Comparison of ENCODE assay signal across 8 mouse cellular contexts in genomic region chr4:129696158-129696985, GRCm38 (mm10). TPM values are rescaled to one million over a fixed set of nuclear protein-coding genes. Genes with fewer than 3 reads are reported as not detected.
DNase-seq lines count a peak whose midpoint lies in the region; ATAC-seq and TF ChIP-seq lines count a peak whose summit lies in the region.

TSS of gene Tmem39b (minus strand) at chr4:129696838.

- peak within 1 kb of the TSS; percentile 77 for H3K4me2 ChIP-seq in heart, embryonic 12.5 days
- H3K4me2 ChIP-seq in kidney, postnatal 0 days (ENCODE audit: low read length): peak within 1 kb of the TSS; percentile 70
- H3K4me2 ChIP-seq in liver, embryonic 11.5 days: peak within 1 kb of the TSS; percentile 84
- peak within 1 kb of the TSS; percentile 52 for H3K4me2 ChIP-seq in stomach, embryonic 14.5 days (replicated peaks; ENCODE audit: low read depth, low read length)

- peak; percentile 64 for TF ChIP-seq POLR2A in brain, embryonic 14.5 days (IDR thresholded peaks at IDR 0.05; ENCODE audit: borderline replicate concordance, extremely low read depth, insufficient read depth, insufficient read length, poor library complexity, severe bottlenecking)

- peaks cover 31% of the 10 kb centered on the region for H3K4me1 ChIP-seq in erythroblast, embryonic 14.5 days (ENCODE audit: control insufficient read depth)
- H3K4me1 ChIP-seq in heart, embryonic 12.5 days (replicated peaks): peaks cover 19% of the 10 kb centered on the region
- 0 out of 2 replicates have a peak, but pooled peaks cover 6% of the 10 kb centered on the region for H3K4me1 ChIP-seq in kidney, postnatal 0 days (replicated peaks; ENCODE audit: insufficient read depth, low read length)
- H3K4me1 ChIP-seq in liver, embryonic 11.5 days (replicated peaks; ENCODE audit: control insufficient read depth, insufficient read depth, low read length): peaks cover 11% of the 10 kb centered on the region
- peaks cover 8% of the 10 kb centered on the region for H3K4me1 ChIP-seq in stomach, embryonic 14.5 days (ENCODE audit: control insufficient read depth, insufficient read depth, low read length)

- ATAC-seq in heart, embryonic 12.5 days (ENCODE audit: insufficient number of reproducible peaks, low FRiP score): peak; percentile 88
- peak; percentile 81 for ATAC-seq in kidney, postnatal 0 days (replicated peaks; ENCODE audit: low FRiP score, low read depth)
- ATAC-seq in liver, embryonic 11.5 days (replicated peaks; ENCODE audit: low FRiP score): peak; percentile 88
- peak; percentile 89 for ATAC-seq in stomach, embryonic 14.5 days (ENCODE audit: insufficient number of reproducible peaks, insufficient read depth, low FRiP score, low read depth)

- TF ChIP-seq CTCF in C2C12 (IDR thresholded peaks at IDR 0.05; ENCODE audit: control insufficient read depth, insufficient read depth, insufficient read length): no peak
- no peak for TF ChIP-seq CTCF in brain, embryonic 14.5 days (IDR thresholded peaks at IDR 0.05; ENCODE audit: borderline replicate concordance, extremely low read depth, insufficient read depth, insufficient read length)
- no peak for TF ChIP-seq CTCF in kidney, postnatal 0 days (IDR thresholded peaks at IDR 0.05; ENCODE audit: low read depth)

- peaks cover 17% of the 10 kb centered on the region for H3K79me2 ChIP-seq in C2C12 (ENCODE audit: control insufficient read depth, insufficient read depth)

- under 1% methylated on average over 56 of the region's 57 CpGs for WGBS in heart, embryonic 12.5 days
- WGBS in kidney, postnatal 0 days: under 1% methylated on average over 57 of the region's 57 CpGs
- under 1% methylated on average over 57 of the region's 57 CpGs for WGBS in liver, embryonic 11.5 days
- WGBS in stomach, embryonic 14.5 days: under 1% methylated on average over 54 of the region's 57 CpGs

- H3K4me3 ChIP-seq in C2C12 (ENCODE audit: insufficient read depth, poor library complexity, severe bottlenecking): peak within 1 kb of the TSS; percentile 57
- peak within 1 kb of the TSS; percentile 85 for H3K4me3 ChIP-seq in erythroblast, embryonic 14.5 days (replicated peaks)
- H3K4me3 ChIP-seq in heart, embryonic 12.5 days: peak within 1 kb of the TSS; percentile 72
- H3K4me3 ChIP-seq in kidney, postnatal 0 days (replicated peaks; ENCODE audit: low read depth, low read length): peak within 1 kb of the TSS; percentile 83
- H3K4me3 ChIP-seq in liver, embryonic 11.5 days (ENCODE audit: low read depth, low read length): peak within 1 kb of the TSS; percentile 83
- H3K4me3 ChIP-seq in stomach, embryonic 14.5 days (ENCODE audit: low read depth, low read length): peak within 1 kb of the TSS; percentile 49

- peaks cover 10% of the 10 kb centered on the region for H3K36me3 ChIP-seq in C2C12 (ENCODE audit: control insufficient read depth, insufficient read depth)
- peaks cover 23% of the 10 kb centered on the region for H3K36me3 ChIP-seq in erythroblast, embryonic 14.5 days (ENCODE audit: control insufficient read depth)
- peaks cover 26% of the 10 kb centered on the region for H3K36me3 ChIP-seq in heart, embryonic 12.5 days
- H3K36me3 ChIP-seq in kidney, postnatal 0 days (ENCODE audit: insufficient read depth, low read length): peaks cover 24% of the 10 kb centered on the region
- H3K36me3 ChIP-seq in liver, embryonic 11.5 days (ENCODE audit: control insufficient read depth, insufficient read depth, low read length): peaks cover 21% of the 10 kb centered on the region
- peaks cover 16% of the 10 kb centered on the region for H3K36me3 ChIP-seq in stomach, embryonic 14.5 days (ENCODE audit: control insufficient read depth, insufficient read depth, low read length)

- H3K27ac ChIP-seq in heart, embryonic 12.5 days (ENCODE audit: poor library complexity, severe bottlenecking): peak within 1 kb of the TSS; percentile 83
- H3K27ac ChIP-seq in kidney, postnatal 0 days: peak within 1 kb of the TSS; percentile 85
- peak within 1 kb of the TSS; percentile 78 for H3K27ac ChIP-seq in liver, embryonic 11.5 days (ENCODE audit: low read depth, low read length)
- peak within 1 kb of the TSS; percentile 86 for H3K27ac ChIP-seq in stomach, embryonic 14.5 days (ENCODE audit: low read length)

- no peaks in the 10 kb centered on the region for H3K27me3 ChIP-seq in C2C12 (ENCODE audit: control insufficient read depth, insufficient read depth, insufficient read length)
- H3K27me3 ChIP-seq in erythroblast, embryonic 14.5 days (ENCODE audit: control insufficient read depth): no peaks in the 10 kb centered on the region
- H3K27me3 ChIP-seq in heart, embryonic 12.5 days (replicated peaks): no peaks in the 10 kb centered on the region
- H3K27me3 ChIP-seq in kidney, postnatal 0 days (ENCODE audit: insufficient read depth, low read length): no peaks in the 10 kb centered on the region
- H3K27me3 ChIP-seq in liver, embryonic 11.5 days (replicated peaks; ENCODE audit: control insufficient read depth, insufficient read depth, low read length): no peaks in the 10 kb centered on the region
- no peaks in the 10 kb centered on the region for H3K27me3 ChIP-seq in stomach, embryonic 14.5 days (ENCODE audit: control insufficient read depth, insufficient read depth, low read length)

- H3K9ac ChIP-seq in heart, embryonic 12.5 days: peak within 1 kb of the TSS; percentile 79
- H3K9ac ChIP-seq in kidney, postnatal 0 days (ENCODE audit: low read depth, low read length): peak within 1 kb of the TSS; percentile 70
- peak within 1 kb of the TSS; percentile 81 for H3K9ac ChIP-seq in liver, embryonic 11.5 days (ENCODE audit: low read depth, low read length)
- H3K9ac ChIP-seq in stomach, embryonic 14.5 days (replicated peaks; ENCODE audit: low read depth, low read length): peak within 1 kb of the TSS; percentile 45

- no peaks in the 10 kb centered on the region for H3K9me3 ChIP-seq in erythroblast, embryonic 14.5 days (ENCODE audit: control insufficient read depth, low read length)
- no peaks in the 10 kb centered on the region for H3K9me3 ChIP-seq in heart, embryonic 12.5 days (replicated peaks)
- H3K9me3 ChIP-seq in kidney, postnatal 0 days (replicated peaks; ENCODE audit: low read length): no peaks in the 10 kb centered on the region
- H3K9me3 ChIP-seq in liver, embryonic 11.5 days (ENCODE audit: control insufficient read depth, low read length): no peaks in the 10 kb centered on the region
- no peaks in the 10 kb centered on the region for H3K9me3 ChIP-seq in stomach, embryonic 14.5 days (ENCODE audit: control insufficient read depth, low read depth, low read length)

- DNase-seq in brain, embryonic 14.5 days (ENCODE audit: low read depth): peak; percentile 99
- peak; percentile 97 for DNase-seq in kidney, postnatal 0 days (ENCODE audit: low spot score)
- DNase-seq in liver, embryonic 11.5 days (ENCODE audit: low spot score): peak; percentile 94
- peak; percentile 87 for DNase-seq in naive thymus-derived CD4-positive, alpha-beta T cell, adult 2 months (ENCODE audit: low read depth)

- H3ac ChIP-seq in C2C12 (ENCODE audit: control insufficient read depth, insufficient read length, low read depth): peak within 1 kb of the TSS; percentile 94

- peaks cover 3% of the 10 kb centered on the region for H3K79me3 ChIP-seq in C2C12 (ENCODE audit: low read depth)

TF ChIP-seq in C2C12, 6 proteins besides CTCF, POLR2A, EP300 and RAD21:
- TF ChIP-seq FOSL1 (IDR thresholded peaks at IDR 0.05; ENCODE audit: insufficient read depth, low read length, poor library complexity, severe bottlenecking) (no peak), MYOG (IDR thresholded peaks at IDR 0.05; ENCODE audit: control insufficient read depth, extremely low read depth, insufficient read length) (no peak), USF1 (IDR thresholded peaks at IDR 0.05; ENCODE audit: low read depth) (no peak), CEBPB (IDR thresholded peaks at IDR 0.05; ENCODE audit: low read depth) (no peak), MAX (IDR thresholded peaks at IDR 0.05) (no peak), MYOD1 (IDR thresholded peaks at IDR 0.05; ENCODE audit: control insufficient read depth, insufficient read length, low read depth) (no peak)

RNA-seq across cellular contexts. Expression of gene Tmem39b, which starts in this region (rescaled TPM):
- polyA plus RNA-seq in C2C12 (2012; fragmentation: generic; extraction: Trizol): 17.0 TPM
- 63.6 and 81.2 TPM in 2 replicates for polyA plus RNA-seq in brain, embryonic 14.5 days (2012; rRNA removed)
- polyA plus RNA-seq in erythroblast, embryonic 14.5 days (2012): 1.0 and 1.4 TPM in 2 replicates
- polyA plus RNA-seq in heart, embryonic 12.5 days (2016; fragmentation: Nextera tagmentation; extraction: Ambion mirVana): 5.8 and 7.7 TPM in 2 replicates
- 12.4 and 12.9 TPM in 2 replicates for polyA plus RNA-seq in kidney, postnatal 0 days (2015; fragmentation: Nextera tagmentation; extraction: Ambion mirVana)
- polyA plus RNA-seq in liver, embryonic 11.5 days (2014; fragmentation: Nextera tagmentation; extraction: Ambion mirVana): 24.1 and 24.7 TPM in 2 replicates
- 27.6 and 27.7 TPM in 2 replicates for polyA plus RNA-seq in stomach, embryonic 14.5 days (2014; fragmentation: Nextera tagmentation; extraction: Ambion mirVana)

Comparison
In these comparisons a context has a peak if more than half of its experiments do, and no peak if none do; other contexts are left out.
1. Peak in every context shown above with its lines: DNase-seq, ATAC-seq, H3K4me3 ChIP-seq and H3K27ac ChIP-seq.